Mouse (Mus musculus): ENCODE measurements around the gene S100a11.

- no peak for TF ChIP-seq CTCF (IDR thresholded peaks at IDR 0.05; ENCODE audit: low read depth)
- no peak for TF ChIP-seq EP300 (IDR thresholded peaks at IDR 0.05; ENCODE audit: low read depth)
Measured at GRCm38 (mm10) chr3:93547749-93548540, 27.7 kb downstream of the S100a11 start.

All from liver, embryonic 14.5 days (tissue).